Comparison of ENCODE assay signal across 11 mouse cellular contexts in the genomic region with DNA sequence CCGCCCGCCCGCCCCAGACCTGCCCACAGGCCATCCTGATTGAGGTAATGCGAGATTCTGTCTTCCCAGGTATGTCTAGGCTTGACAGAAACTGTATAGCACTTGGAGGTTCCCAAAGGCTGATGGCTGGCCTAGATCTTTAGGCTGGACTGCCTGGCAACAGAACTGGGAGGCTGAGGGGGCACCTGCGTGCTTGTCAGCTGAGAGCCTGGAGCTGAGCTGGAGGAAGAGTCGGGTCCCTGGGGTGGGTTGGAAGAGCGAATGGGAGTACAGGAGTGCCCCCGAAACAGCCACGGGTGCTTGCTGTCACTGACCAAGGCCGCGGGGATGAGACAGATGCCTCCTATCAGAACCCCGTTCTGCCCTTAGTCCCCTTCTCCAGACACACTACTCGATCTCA. TPM values are rescaled to one million over a fixed set of nuclear protein-coding genes. Genes with fewer than 3 reads are reported as not detected.
DNase-seq lines count a peak whose midpoint lies in the region; ATAC-seq and TF ChIP-seq lines count a peak whose summit lies in the region.
"Had no signal": no experiment of that assay in that cellular context is flagged by ENCODE, and none has a peak within 500 bp of the region (broad histone marks: within the 10 kb centered on the region; RNA-seq: fewer than 3 reads in every experiment).

No protein-coding gene starts in this region.

- peaks cover 13% of the 10 kb centered on the region for H3K4me1 ChIP-seq in forebrain, embryonic 10.5 days
- H3K4me1 ChIP-seq in forebrain, embryonic 11.5 days (replicated peaks; ENCODE audit: control insufficient read depth, insufficient read depth, low read length) = peaks cover 4% of the 10 kb centered on the region; the same call in 1 of the 2 replicates
- peaks cover 3% of the 10 kb centered on the region; the same call in 1 of the 2 replicates for H3K4me1 ChIP-seq in neural tube, embryonic 15.5 days

- 86% methylated on average over 13 of the region's 13 CpGs for WGBS in forebrain, embryonic 10.5 days
- WGBS in forebrain, embryonic 11.5 days = 89% methylated on average over 13 of the region's 13 CpGs
- WGBS in neural tube, embryonic 15.5 days = 87% methylated on average over 13 of the region's 13 CpGs

- no peak for ATAC-seq in forebrain, embryonic 11.5 days (replicated peaks; ENCODE audit: low FRiP score)
- ATAC-seq in neural tube, embryonic 15.5 days (ENCODE audit: low FRiP score) = 0 out of 2 replicates have a peak, but pooled peaks have one; percentile 2

- H3K9ac ChIP-seq in forebrain, embryonic 11.5 days (ENCODE audit: low read length) = no peak overlapping the region
- H3K9ac ChIP-seq in neural tube, embryonic 15.5 days (replicated peaks) = no peak overlapping the region
- H3K9ac ChIP-seq: hindbrain, embryonic 12.5 days had no signal

- no peaks in the 10 kb centered on the region for H3K36me3 ChIP-seq in forebrain, embryonic 10.5 days (replicated peaks)
- no peaks in the 10 kb centered on the region for H3K36me3 ChIP-seq in forebrain, embryonic 11.5 days (ENCODE audit: control insufficient read depth, insufficient read depth, low read length)
- no peaks in the 10 kb centered on the region for H3K36me3 ChIP-seq in neural tube, embryonic 15.5 days
- H3K36me3 ChIP-seq: hindbrain, embryonic 12.5 days had no signal

- H3K9me3 ChIP-seq in forebrain, embryonic 10.5 days = no peaks in the 10 kb centered on the region
- H3K9me3 ChIP-seq in forebrain, embryonic 11.5 days (ENCODE audit: control insufficient read depth, low read length) = no peaks in the 10 kb centered on the region
- H3K9me3 ChIP-seq in neural tube, embryonic 15.5 days (replicated peaks) = no peaks in the 10 kb centered on the region
- H3K9me3 ChIP-seq: hindbrain, embryonic 12.5 days had no signal

- peak overlapping the region; percentile 81; the same call in 1 of the 2 replicates for H3K27ac ChIP-seq in forebrain, embryonic 10.5 days
- no peak overlapping the region for H3K27ac ChIP-seq in forebrain, embryonic 11.5 days (ENCODE audit: low read depth, low read length)
- 0 out of 2 replicates have a peak overlapping the region, but pooled peaks have one; percentile 7 for H3K27ac ChIP-seq in layer of hippocampus, adult 2 months
- H3K27ac ChIP-seq in neural tube, embryonic 15.5 days (replicated peaks) = no peak overlapping the region
- H3K27ac ChIP-seq: hindbrain, embryonic 12.5 days had no signal

- no peak overlapping the region for H3K4me2 ChIP-seq in forebrain, embryonic 11.5 days (ENCODE audit: low read depth, low read length, severe bottlenecking)
- H3K4me2 ChIP-seq in neural tube, embryonic 15.5 days = no peak overlapping the region

- DNase-seq in forebrain, embryonic 10.5 days (ENCODE audit: extremely low spot score, low spot score) = no peak
- no peak for DNase-seq in forebrain, embryonic 11.5 days (ENCODE audit: low spot score)
- DNase-seq in layer of hippocampus, adult 2 months (ENCODE audit: low spot score in 2 of 2) = no peak
- DNase-seq in layer of hippocampus, adult 8-10 months (ENCODE audit: low spot score in 2 of 2) = no peak
- DNase-seq in thymus, postnatal 14 days = peak; percentile 17
- DNase-seq in thymus, postnatal 10 days (ENCODE audit: low spot score in 2 of 2) = no peak
- no peak for DNase-seq in ovary, postnatal 36 days (ENCODE audit: low spot score)

- TF ChIP-seq CTCF in layer of hippocampus, adult 2 months (conservative IDR thresholded peaks at IDR 0.05) = no peak

- no peak overlapping the region for H3K4me3 ChIP-seq in forebrain, embryonic 10.5 days
- no peak overlapping the region for H3K4me3 ChIP-seq in forebrain, embryonic 11.5 days (ENCODE audit: low read depth, low read length)
- H3K4me3 ChIP-seq in layer of hippocampus, adult 2 months = no peak overlapping the region
- no peak overlapping the region for H3K4me3 ChIP-seq in neural tube, embryonic 15.5 days (replicated peaks)

- no peaks in the 10 kb centered on the region for H3K27me3 ChIP-seq in forebrain, embryonic 10.5 days (ENCODE audit: poor library complexity, severe bottlenecking)
- H3K27me3 ChIP-seq in forebrain, embryonic 11.5 days (ENCODE audit: control insufficient read depth, insufficient read depth, low read length) = no peaks in the 10 kb centered on the region
- H3K27me3 ChIP-seq in neural tube, embryonic 15.5 days (replicated peaks) = no peaks in the 10 kb centered on the region
- H3K27me3 ChIP-seq: CH12.LX; hindbrain, embryonic 12.5 days had no signal

RNA-seq across cellular contexts. Expression of gene Yy1, which starts 34.1 kb away (rescaled TPM):
- 15.1 and 15.4 TPM in 2 replicates for polyA plus RNA-seq in forebrain, embryonic 10.5 days (2016; fragmentation: Nextera tagmentation; extraction: Ambion mirVana)
- 20.8 and 22.1 TPM in 2 replicates for polyA plus RNA-seq in forebrain, embryonic 11.5 days (2014; fragmentation: Nextera tagmentation; extraction: Ambion mirVana)
- total RNA-seq in layer of hippocampus, adult 2 months (2021) = 10 to 100 TPM; 45.0 to 53.7 TPM
- total RNA-seq in layer of hippocampus, adult 8-10 months (2022) = 10 to 100 TPM; 43.9 to 50.6 (median 48.8) TPM
- 10.2 and 13.7 TPM in 2 replicates for polyA plus RNA-seq in neural tube, embryonic 15.5 days (2015; fragmentation: Nextera tagmentation; extraction: Ambion mirVana)

RNA-seq across cellular contexts. Expression of gene Degs2, which starts 56.6 kb away (rescaled TPM):
- 1.1 and 1.7 TPM in 2 replicates for polyA plus RNA-seq in forebrain, embryonic 10.5 days (2016; fragmentation: Nextera tagmentation; extraction: Ambion mirVana)
- polyA plus RNA-seq in forebrain, embryonic 11.5 days (2014; fragmentation: Nextera tagmentation; extraction: Ambion mirVana) = 1.8 and 2.5 TPM in 2 replicates
- total RNA-seq in layer of hippocampus, adult 2 months (2021) = 1 to 10 TPM; 3.7 to 5.4 TPM
- 1 to 10 TPM; 3.9 to 5.8 (median 5.5) TPM for total RNA-seq in layer of hippocampus, adult 8-10 months (2022)
- polyA plus RNA-seq in neural tube, embryonic 15.5 days (2015; fragmentation: Nextera tagmentation; extraction: Ambion mirVana) = 2.4 and 8.7 TPM in 2 replicates
- total RNA-seq: CH12.LX; megakaryocyte-erythroid progenitor cell, adult 5-6 weeks had no signal

Comparison
In these comparisons a context has a peak if more than half of its experiments do, and no peak if none do; other contexts are left out.
1. H3K27ac ChIP-seq: peak in forebrain, embryonic 10.5 days (single experiment) and layer of hippocampus, adult 2 months (single experiment); none in forebrain, embryonic 11.5 days (single experiment) and neural tube, embryonic 15.5 days (single experiment).